Mouse (Mus musculus) neural tube, embryonic 12.5 days (tissue): ENCODE measurements around the gene Zfp282. TPM values are rescaled to one million over a fixed set of nuclear protein-coding genes. Genes with fewer than 3 reads are reported as not detected.

ENCODE experiments used
- ATAC-seq: fragments of 200-750 bp; cut with Nextera tagmentation; 2 replicates; pipeline ENCODE4 v1.8.0; 2017; ENCODE audit warnings: low read depth, mild to moderate bottlenecking, moderate TSS enrichment, moderate library complexity; ENCODE audit not compliant: low FRiP score
- H3K27ac ChIP-seq: fragments of 300-500 bp; sonication (generic); 2 replicates; pipeline ENCODE4 v1.5.1; 2016
- H3K27me3 ChIP-seq: fragments of 300-500 bp; sonication (generic); replicated peaks from 2 replicates; pipeline ENCODE4 v1.6.1; 2016; ENCODE audit warnings: mild to moderate bottlenecking
- H3K36me3 ChIP-seq: fragments of 300-500 bp; sonication (generic); 2 replicates; pipeline ENCODE4 v1.6.1; 2016; ENCODE audit warnings: mild to moderate bottlenecking
- H3K4me1 ChIP-seq: fragments of 300-500 bp; sonication (generic); 2 replicates; pipeline ENCODE4 v1.6.1; 2016
- H3K4me2 ChIP-seq: fragments of 300-500 bp; sonication (generic); replicated peaks from 2 replicates; pipeline ENCODE4 v1.6.1; 2016; ENCODE audit warnings: mild to moderate bottlenecking
- H3K4me3 ChIP-seq: fragments of 300-500 bp; sonication (generic); 2 replicates; pipeline ENCODE4 v1.5.1; 2016
- H3K9ac ChIP-seq: fragments of 300-500 bp; sonication (generic); 2 replicates; pipeline ENCODE4 v1.6.1; 2016; ENCODE audit warnings: mild to moderate bottlenecking
- H3K9me3 ChIP-seq: fragments of 300-500 bp; sonication (generic); 2 replicates; pipeline ENCODE4 v1.6.1; 2016; ENCODE audit warnings: mild to moderate bottlenecking
- WGBS: fragments of 180-500 bp; shearing (Covaris S2); methylation state at CpG from one replicate; pipeline ENCODE4 v1.1.7; 2016; 5-methylcytosine and 5-hydroxymethylcytosine counted together
- polyA plus RNA-seq: library from polyadenylated mRNA; unstranded; fragments of >200 nt; fragmentation: Nextera tagmentation; extraction: Ambion mirVana; gene quantifications from 2 replicates; pipeline ENCODE4 v1.2.1, GENCODE M21; 2016

Zfp282 gene
- polyA plus RNA-seq: 26.8 and 27.0 TPM in 2 replicates

DNA sequence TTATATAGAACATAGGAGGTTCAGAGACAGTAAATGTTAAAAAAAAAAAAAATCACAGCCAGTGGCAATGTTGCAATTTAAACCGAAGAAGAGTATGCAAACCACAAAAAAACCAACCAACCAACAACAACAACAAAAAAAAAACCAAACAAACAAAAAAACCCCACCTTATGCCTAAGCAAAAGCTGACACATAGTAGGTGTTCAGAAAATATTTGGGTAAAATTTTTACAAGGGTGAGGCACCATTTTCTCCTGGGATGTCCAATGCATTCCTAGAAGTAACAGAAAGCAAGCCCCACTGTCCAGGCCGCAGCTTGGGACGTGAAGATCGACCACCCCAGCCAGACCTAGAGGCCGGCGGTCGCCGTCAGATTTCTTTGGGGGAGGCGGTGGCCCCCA is at the start of gene Zfp282:
TSS of gene Zfp282 (plus strand) at position 147 of the 400 bp plus-strand sequence.
- Histone ChIP-seq H3K4me1 (peaks cover 12% of the 10 kb centered on the region), H3K9me3 (no peaks in the 10 kb centered on the region), H3K27ac (peak within 1 kb of the TSS; percentile 96), H3K4me2 (peak within 1 kb of the TSS; percentile 70), H3K36me3 (peaks cover 19% of the 10 kb centered on the region), H3K4me3 (peak within 1 kb of the TSS; percentile 94), H3K27me3 (no peaks in the 10 kb centered on the region), H3K9ac (peak within 1 kb of the TSS; percentile 95)
- no peak for ATAC-seq
- WGBS: 7% methylated on average over 9 of the region's 9 CpGs

DNA sequence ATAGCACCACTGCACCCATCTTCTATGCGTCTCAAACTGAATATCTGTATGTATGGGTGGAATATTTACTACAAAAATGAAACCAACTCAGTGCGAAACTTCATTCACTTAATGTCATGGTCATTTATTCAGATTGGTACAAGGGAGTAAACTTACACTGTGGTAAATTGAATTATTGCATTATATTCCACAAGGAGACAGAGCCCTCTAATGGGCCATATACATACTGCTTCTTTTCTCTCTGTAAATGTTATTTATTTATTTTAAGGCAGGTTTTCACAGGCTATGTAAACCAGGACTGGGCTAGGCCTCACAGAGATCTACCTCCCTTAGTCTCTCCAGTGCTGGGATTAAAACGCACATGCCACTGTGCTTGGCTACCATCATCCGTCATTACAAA is 49.5 kb upstream of the Zfp282 start:
- ATAC-seq: no peak
- no peaks in the 10 kb centered on the region for H3K27me3 ChIP-seq
- no peak overlapping the region for H3K4me3 ChIP-seq
- H3K4me1 ChIP-seq: peaks cover 4% of the 10 kb centered on the region; the same call in 1 of the 2 replicates
- H3K27ac ChIP-seq: no peak overlapping the region
- no peak overlapping the region for H3K4me2 ChIP-seq
- no peak overlapping the region for H3K9ac ChIP-seq
- peaks cover 25% of the 10 kb centered on the region for H3K36me3 ChIP-seq
- 91% methylated on average over 4 of the region's 4 CpGs for WGBS
- no peaks in the 10 kb centered on the region for H3K9me3 ChIP-seq

DNA sequence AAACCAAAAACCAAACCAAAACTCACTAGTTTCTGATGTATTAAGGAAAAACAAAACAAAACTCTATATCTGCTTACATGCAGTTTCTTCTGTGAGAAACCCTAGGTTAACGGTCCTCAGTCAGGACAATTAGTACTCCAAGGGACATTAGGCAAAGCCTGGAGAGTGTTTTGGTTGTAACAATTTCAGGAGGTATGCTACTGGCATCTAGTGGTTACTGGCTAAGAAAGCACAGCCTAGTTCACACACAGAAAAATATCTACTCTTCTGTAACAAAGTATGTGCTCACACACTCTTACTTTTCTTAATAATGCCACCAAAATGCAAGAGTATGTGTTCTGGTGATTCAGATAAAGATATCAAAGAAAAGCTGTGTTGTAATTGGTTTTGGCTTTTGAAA is 48.1 kb upstream of the Zfp282 start:
- no peak overlapping the region for H3K4me3 ChIP-seq
- no peak for ATAC-seq

DNA sequence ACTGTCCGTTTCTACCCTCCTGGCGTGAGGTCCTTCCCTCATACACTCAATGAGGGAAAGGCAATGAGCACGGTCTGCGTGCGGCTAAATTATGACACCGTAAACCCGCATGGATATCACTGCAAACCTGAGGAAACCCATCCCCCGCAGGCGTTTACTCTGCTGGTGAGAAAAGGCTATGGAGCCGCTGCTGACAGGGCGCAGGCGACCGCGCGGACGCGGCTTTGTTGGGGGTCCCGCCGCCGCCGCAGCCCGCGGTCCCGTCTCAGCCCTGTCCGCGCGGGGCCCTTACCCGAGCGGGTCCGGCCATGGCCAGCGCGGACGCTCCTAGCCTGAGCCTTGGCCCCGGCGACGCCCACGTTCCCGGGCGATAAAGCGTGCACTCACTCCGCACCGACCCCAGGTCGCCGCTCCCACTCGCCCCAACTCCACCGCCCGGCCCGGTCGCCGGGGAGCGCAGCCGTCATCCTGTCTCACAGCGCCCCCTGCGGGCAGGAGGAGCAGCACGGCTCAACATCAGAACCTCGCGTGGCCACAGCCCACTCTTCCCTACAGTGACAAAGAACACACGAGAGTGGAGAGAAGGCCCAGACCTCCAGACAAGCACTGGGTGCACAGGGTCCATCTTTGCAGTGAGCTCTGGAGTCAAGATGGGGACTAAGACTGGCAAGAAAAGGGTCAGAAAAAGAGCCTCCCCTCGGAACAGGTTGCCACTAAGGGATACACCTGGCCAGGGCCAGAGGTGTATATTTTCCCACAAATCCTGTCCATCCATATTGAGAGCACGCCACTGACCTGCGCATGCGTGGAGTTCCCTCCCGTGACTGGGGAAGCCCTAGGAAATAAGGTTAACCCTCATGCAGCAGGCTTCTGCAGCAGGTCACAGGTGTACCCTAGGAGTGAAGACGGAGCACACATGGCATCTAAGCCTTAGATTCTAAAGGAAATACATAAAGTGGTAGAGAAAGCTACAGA is 46.6 kb upstream of the Zfp282 start, which contains the start of gene Zfp786:
TSS of gene Zfp786 (minus strand) at position 764 of the 975 bp plus-strand sequence.
- Histone ChIP-seq H3K4me2 (peak within 1 kb of the TSS; percentile 61), H3K4me1 (peaks cover 4% of the 10 kb centered on the region; the same call in 1 of the 2 replicates), H3K36me3 (no peaks in the 10 kb centered on the region; the same call in 1 of the 2 replicates), H3K27ac (peak within 1 kb of the TSS; percentile 87), H3K9me3 (no peaks in the 10 kb centered on the region), H3K4me3 (peak within 1 kb of the TSS; percentile 91), H3K9ac (peak within 1 kb of the TSS; percentile 95), H3K27me3 (no peaks in the 10 kb centered on the region)
- peak; percentile 95 for ATAC-seq
- WGBS: 2% methylated on average over 64 of the region's 64 CpGs

More for the DNA sequence above, 48.1 kb upstream of the Zfp282 start:
- Histone ChIP-seq H3K27ac (no peak overlapping the region), H3K9me3 (no peaks in the 10 kb centered on the region), H3K4me2 (peak overlapping the region; percentile 61), H3K36me3 (peaks cover 12% of the 10 kb centered on the region), H3K27me3 (no peaks in the 10 kb centered on the region), H3K9ac (0 out of 2 replicates have a peak overlapping the region, but pooled peaks have one; percentile 95), H3K4me1 (peaks cover 4% of the 10 kb centered on the region; the same call in 1 of the 2 replicates)
- 23% methylated on average over 1 of the region's 1 CpGs for WGBS

DNA sequence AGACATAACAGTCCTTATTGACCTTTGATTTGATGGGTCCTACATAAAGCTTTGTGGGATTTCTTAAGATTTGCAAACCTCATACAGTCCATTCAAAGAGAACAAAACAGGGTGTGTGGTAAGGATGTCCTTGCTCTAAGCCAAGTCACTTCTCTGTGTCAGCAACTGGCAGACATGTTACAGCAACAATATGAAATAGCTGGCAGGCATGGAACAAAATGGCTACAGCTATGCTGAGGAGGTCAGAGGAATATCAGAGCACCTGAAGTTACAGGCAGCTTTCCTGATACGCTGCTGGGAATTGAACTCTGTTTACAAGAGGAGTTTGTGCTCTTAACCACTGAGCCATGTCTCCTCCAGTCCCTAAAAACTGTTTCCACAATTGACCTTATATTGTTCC is 44.8 kb upstream of the Zfp282 start:
- Histone ChIP-seq H3K27ac (no peak overlapping the region), H3K27me3 (no peaks in the 10 kb centered on the region), H3K4me2 (no peak overlapping the region), H3K9ac (no peak overlapping the region), H3K36me3 (no peaks in the 10 kb centered on the region), H3K4me1 (peaks cover 4% of the 10 kb centered on the region; the same call in 1 of the 2 replicates), H3K4me3 (no peak overlapping the region), H3K9me3 (no peaks in the 10 kb centered on the region)
- 89% methylated on average over 1 of the region's 1 CpGs for WGBS
- no peak for ATAC-seq

DNA sequence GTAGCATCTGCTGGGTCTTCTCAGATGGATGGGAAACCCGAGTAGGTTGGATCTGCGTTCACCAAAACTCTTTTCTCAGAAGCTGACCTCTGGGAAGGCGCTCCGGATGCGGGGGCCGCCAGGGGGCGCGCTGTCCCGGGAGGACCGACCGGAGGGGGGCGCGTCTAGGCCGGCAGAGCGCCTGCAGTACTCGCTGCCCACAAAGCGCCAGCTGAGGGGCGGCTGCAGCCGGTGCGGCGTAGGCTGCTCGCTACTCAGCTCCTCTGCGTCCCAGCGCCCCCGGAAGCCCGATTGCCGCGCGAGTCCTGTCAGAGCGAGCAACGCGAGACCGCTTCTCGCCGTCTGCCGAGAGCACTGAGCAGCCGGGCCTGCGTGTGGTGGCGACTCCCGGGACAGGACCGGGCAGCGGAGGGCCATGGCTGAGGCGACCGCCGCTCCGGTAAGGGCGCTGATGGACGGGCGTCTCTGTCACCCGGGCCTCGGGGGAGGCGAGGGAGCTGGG is 41.5 kb upstream of the Zfp282 start, which contains the start of gene Zfp398:
TSS of gene Zfp398 (plus strand) at position 180 of the 502 bp plus-strand sequence.
- ATAC-seq: peak; percentile 93
- Histone ChIP-seq H3K9ac (peak within 1 kb of the TSS; percentile 95), H3K4me2 (peak within 1 kb of the TSS; percentile 71), H3K4me3 (peak within 1 kb of the TSS; percentile 86), H3K27ac (peak within 1 kb of the TSS; percentile 94), H3K27me3 (no peaks in the 10 kb centered on the region), H3K4me1 (peaks cover 3% of the 10 kb centered on the region; the same call in 1 of the 2 replicates), H3K36me3 (0 out of 2 replicates have a peak, but pooled peaks cover 4% of the 10 kb centered on the region), H3K9me3 (no peaks in the 10 kb centered on the region)
- under 1% methylated on average over 52 of the region's 52 CpGs for WGBS

DNA sequence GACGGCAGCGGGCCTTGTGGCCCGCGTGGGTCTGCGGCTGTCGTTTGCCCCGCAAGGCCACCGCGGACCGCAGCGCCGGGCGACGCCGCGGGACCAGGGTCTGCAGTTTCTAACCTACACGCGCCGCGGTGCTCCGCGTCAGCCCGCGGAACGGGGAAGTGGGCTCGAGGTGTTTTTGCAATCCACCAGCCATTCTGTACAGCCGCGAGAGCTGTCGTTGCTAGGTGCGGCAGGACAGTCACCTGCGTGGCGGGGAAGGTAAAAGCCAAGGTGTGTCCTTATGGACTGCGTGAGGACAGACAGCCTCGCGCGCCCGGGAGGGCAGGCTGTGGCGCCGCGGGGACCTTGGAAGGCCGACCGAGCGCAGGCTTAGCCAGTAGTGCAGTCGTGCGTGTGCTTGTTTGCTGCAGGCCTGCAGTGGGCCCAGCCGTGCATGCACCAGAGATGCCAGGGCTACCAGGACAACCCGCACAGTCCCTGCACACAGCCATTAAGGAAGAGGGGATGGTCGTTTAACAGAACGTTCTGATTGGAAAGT is 41.0 kb upstream of the Zfp282 start:
- Histone ChIP-seq H3K36me3 (peaks cover 8% of the 10 kb centered on the region), H3K27me3 (no peaks in the 10 kb centered on the region), H3K4me2 (peak overlapping the region; percentile 71), H3K9me3 (no peaks in the 10 kb centered on the region), H3K9ac (peak overlapping the region; percentile 95), H3K4me1 (no peaks in the 10 kb centered on the region), H3K27ac (peak overlapping the region; percentile 94), H3K4me3 (peak overlapping the region; percentile 86)
- ATAC-seq: peak; percentile 88
- under 1% methylated on average over 49 of the region's 49 CpGs for WGBS

DNA sequence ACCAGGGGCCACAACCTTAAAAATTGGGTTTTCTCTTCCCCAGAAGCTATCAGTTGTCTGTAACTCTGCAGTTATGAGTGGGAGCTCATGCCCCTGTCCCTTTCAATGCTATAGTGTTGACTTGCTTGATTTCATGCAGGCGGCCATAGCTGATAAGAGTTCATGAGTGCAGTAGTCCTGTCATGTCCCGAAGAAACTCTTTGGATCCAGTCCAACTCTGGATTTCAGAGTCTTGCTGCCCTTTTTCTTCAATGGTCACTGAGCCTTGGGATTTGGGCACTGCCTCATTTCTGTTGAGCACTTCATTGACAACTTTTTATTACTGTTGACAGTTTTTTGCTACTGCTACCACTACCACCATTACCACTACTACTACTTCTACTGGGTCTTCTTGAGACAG is 39.4 kb upstream of the Zfp282 start:
- ATAC-seq: no peak
- Histone ChIP-seq H3K9me3 (no peaks in the 10 kb centered on the region), H3K9ac (no peak overlapping the region), H3K27me3 (no peaks in the 10 kb centered on the region), H3K4me2 (no peak overlapping the region), H3K36me3 (peaks cover 13% of the 10 kb centered on the region), H3K4me3 (no peak overlapping the region), H3K4me1 (no peaks in the 10 kb centered on the region), H3K27ac (no peak overlapping the region)
- 93% methylated on average over 2 of the region's 2 CpGs for WGBS

DNA sequence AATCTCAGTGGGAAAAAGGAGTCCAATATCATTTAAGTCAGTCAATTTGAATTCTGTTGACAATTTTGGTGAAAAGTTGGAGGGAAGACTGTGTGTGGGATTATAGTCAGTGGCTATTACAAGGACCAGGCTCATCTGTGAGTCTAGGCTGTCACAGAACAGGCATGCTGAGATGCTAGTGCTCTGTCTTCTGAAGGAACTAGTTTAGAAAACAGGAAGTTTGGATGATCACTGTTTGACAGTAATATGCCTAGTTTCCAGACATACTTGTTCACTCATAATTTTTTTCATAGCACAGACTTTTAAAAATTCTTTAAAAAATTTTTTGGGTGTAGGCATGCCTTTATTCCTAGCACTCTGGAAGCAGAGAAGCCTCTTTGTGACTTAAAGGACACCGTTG is 35.9 kb upstream of the Zfp282 start:
- Histone ChIP-seq H3K9ac (no peak overlapping the region), H3K27ac (no peak overlapping the region), H3K27me3 (no peaks in the 10 kb centered on the region), H3K36me3 (peaks cover 13% of the 10 kb centered on the region), H3K4me1 (no peaks in the 10 kb centered on the region), H3K4me2 (no peak overlapping the region), H3K9me3 (no peaks in the 10 kb centered on the region), H3K4me3 (no peak overlapping the region)
- no peak for ATAC-seq
- 92% methylated on average over 1 of the region's 1 CpGs for WGBS

DNA sequence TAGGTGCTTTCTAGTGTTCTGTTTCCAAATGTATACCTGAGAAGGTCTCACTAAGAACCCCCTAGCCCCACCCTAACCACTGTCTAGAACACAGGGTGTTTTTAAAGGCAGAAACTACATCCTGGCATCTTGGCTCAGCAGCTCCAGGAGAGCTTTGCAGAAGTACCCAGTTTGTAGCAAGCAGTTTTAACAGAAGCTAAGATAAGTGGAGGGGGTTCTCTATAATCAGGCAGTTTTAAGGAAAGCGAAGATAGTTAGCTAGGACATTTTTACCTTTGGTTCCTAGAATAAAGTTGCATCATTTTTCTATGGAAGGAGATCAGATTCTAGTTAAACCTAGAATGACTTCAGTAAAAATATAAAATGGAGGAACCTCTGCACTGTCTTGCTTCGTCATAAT is 35.2 kb upstream of the Zfp282 start:
- no peak for ATAC-seq
- WGBS: 97% methylated on average over 2 of the region's 2 CpGs
- Histone ChIP-seq H3K27ac (no peak overlapping the region), H3K36me3 (peaks cover 18% of the 10 kb centered on the region), H3K4me3 (no peak overlapping the region), H3K4me2 (no peak overlapping the region), H3K9ac (no peak overlapping the region), H3K9me3 (no peaks in the 10 kb centered on the region), H3K27me3 (no peaks in the 10 kb centered on the region), H3K4me1 (no peaks in the 10 kb centered on the region)

DNA sequence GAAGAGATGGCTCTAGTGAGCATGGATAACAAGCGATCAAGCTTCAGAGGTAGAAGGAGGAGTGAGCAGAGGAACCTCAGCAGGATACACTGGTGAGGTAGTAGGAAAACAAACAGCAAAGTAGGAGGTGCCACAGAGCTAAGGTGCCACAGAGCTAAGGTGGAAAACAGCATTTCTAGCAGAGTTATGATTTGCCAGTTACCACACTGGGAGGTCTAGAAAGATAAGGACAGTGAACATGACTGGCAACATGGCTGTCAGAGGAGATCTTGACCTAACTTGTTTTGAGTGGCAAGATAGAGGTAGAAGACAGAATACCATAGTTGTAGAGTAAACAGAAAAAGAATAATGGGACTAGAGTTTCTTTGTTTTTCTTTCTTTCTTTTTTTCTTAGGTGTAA is 34.7 kb upstream of the Zfp282 start:
- ATAC-seq: no peak
- 94% methylated on average over 1 of the region's 1 CpGs for WGBS
- Histone ChIP-seq H3K9ac (no peak overlapping the region), H3K27ac (no peak overlapping the region), H3K4me1 (no peaks in the 10 kb centered on the region), H3K27me3 (no peaks in the 10 kb centered on the region), H3K36me3 (peaks cover 19% of the 10 kb centered on the region), H3K4me3 (no peak overlapping the region), H3K9me3 (no peaks in the 10 kb centered on the region), H3K4me2 (no peak overlapping the region)

DNA sequence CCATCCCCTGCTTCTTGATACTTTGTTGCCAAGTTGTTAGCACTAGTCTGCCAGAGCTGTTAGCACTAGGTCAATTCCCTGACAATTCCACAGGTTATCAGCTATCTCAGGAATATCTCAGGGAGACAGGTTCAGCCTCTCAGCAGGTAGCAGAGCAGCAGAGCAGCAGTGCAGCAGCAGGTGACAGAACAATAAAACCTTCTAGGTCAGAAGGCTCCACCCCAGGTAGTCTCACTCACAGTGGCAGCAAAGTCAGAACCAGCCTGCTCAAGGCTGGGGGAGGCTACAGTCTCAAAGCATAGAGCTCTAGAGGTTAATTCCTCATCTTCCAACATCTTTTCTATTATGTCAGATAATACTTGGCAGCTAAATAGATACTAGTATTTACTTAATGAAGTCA is 31.2 kb upstream of the Zfp282 start:
- no peaks in the 10 kb centered on the region for H3K9me3 ChIP-seq
- no peak overlapping the region for H3K4me2 ChIP-seq
- H3K36me3 ChIP-seq: peaks cover 14% of the 10 kb centered on the region
- H3K27me3 ChIP-seq: no peaks in the 10 kb centered on the region
- H3K27ac ChIP-seq: no peak overlapping the region
- no peak overlapping the region for H3K9ac ChIP-seq
- no peak for ATAC-seq
- H3K4me3 ChIP-seq: no peak overlapping the region
- no peaks in the 10 kb centered on the region for H3K4me1 ChIP-seq
